Mouse (Mus musculus) MN1 (cell line): ENCODE measurements around the gene Anp32a.

Experiments used
- DNase-seq: peaks from one replicate; pipeline ENCODE4 v3.0.0-alpha.2; 2016; ENCODE audit warnings: low spot score

Anp32a gene

GRCm38 (mm10) chr9:62407357-62408146, 66.5 kb downstream of the Anp32a start:
- no peak for DNase-seq

- no peak for DNase-seq
These were observed 77.6 kb downstream of the Anp32a start for GRCm38 (mm10) chr9:62418742-62419141.

GRCm38 (mm10) chr9:62420261-62420917, 79.3 kb downstream of the Anp32a start:
- no peak for DNase-seq

GRCm38 (mm10) chr9:62421027-62421426, 79.9 kb downstream of the Anp32a start:
- DNase-seq, result no peak

GRCm38 (mm10) chr9:62421911-62422310, 80.8 kb downstream of the Anp32a start:
- DNase-seq, result no peak

- no peak for DNase-seq
These were observed 81.8 kb downstream of the Anp32a start for GRCm38 (mm10) chr9:62422926-62423325.

- DNase-seq, result no peak
These were observed 82.8 kb downstream of the Anp32a start for GRCm38 (mm10) chr9:62423871-62424270.

GRCm38 (mm10) chr9:62425265-62425664, 84.2 kb downstream of the Anp32a start:
- no peak for DNase-seq

GRCm38 (mm10) chr9:62426021-62426420, 84.9 kb downstream of the Anp32a start:
- no peak for DNase-seq

GRCm38 (mm10) chr9:62426531-62426930, 85.4 kb downstream of the Anp32a start:
- no peak for DNase-seq

GRCm38 (mm10) chr9:62427010-62427409, 85.9 kb downstream of the Anp32a start:
- DNase-seq, result no peak
